Mouse (Mus musculus) lung, embryonic 14.5 days (tissue): ENCODE data around the gene Uhrf2. TPM values are rescaled to one million over a fixed set of nuclear protein-coding genes. Genes with fewer than 3 reads are reported as not detected.

ENCODE experiments used
- ATAC-seq: fragments of 200-750 bp; cut with Nextera tagmentation; 2 replicates; pipeline ENCODE4 v1.8.0; 2017; ENCODE audit warnings: mild to moderate bottlenecking, moderate TSS enrichment, moderate library complexity; ENCODE audit not compliant: insufficient read depth
- DNase-seq: peaks from one replicate; pipeline ENCODE4 v3.0.0-alpha.2; 2015
- H3K27ac ChIP-seq: fragments of 300-500 bp; sonication (generic); 2 replicates; pipeline ENCODE4 v1.5.1; 2014; ENCODE audit warnings: low read depth, mild to moderate bottlenecking, moderate library complexity
- H3K27me3 ChIP-seq: fragments of 300-500 bp; sonication (generic); 2 replicates; pipeline ENCODE4 v1.6.1; 2014; ENCODE audit warnings: low read length, control low read depth; ENCODE audit not compliant: insufficient read depth
- H3K36me3 ChIP-seq: fragments of 300-500 bp; sonication (generic); 2 replicates; pipeline ENCODE4 v1.6.1; 2014; ENCODE audit warnings: control low read depth; ENCODE audit not compliant: insufficient read depth
- H3K4me1 ChIP-seq: fragments of 300-500 bp; sonication (generic); 2 replicates; pipeline ENCODE4 v1.6.1; 2014; ENCODE audit warnings: antibody characterized with exemption, control low read depth; ENCODE audit not compliant: insufficient read depth
- H3K4me2 ChIP-seq: fragments of 300-500 bp; sonication (generic); 2 replicates; pipeline ENCODE4 v1.6.1; 2014; ENCODE audit warnings: mild to moderate bottlenecking
- H3K4me3 ChIP-seq: fragments of 300-500 bp; sonication (generic); 2 replicates; pipeline ENCODE4 v1.5.1; 2014; ENCODE audit warnings: low read depth, low read length
- H3K9ac ChIP-seq: fragments of 300-500 bp; sonication (generic); 2 replicates; pipeline ENCODE4 v1.6.1; 2014
- H3K9me3 ChIP-seq: fragments of 300-500 bp; sonication (generic); 2 replicates; pipeline ENCODE4 v1.6.1; 2016; ENCODE audit warnings: low read depth, low read length, control low read depth
- CTCF ChIP-seq: IDR thresholded peaks from 2 replicates; pipeline ENCODE4 v1.5.1; 2016; ENCODE audit warnings: antibody characterized with exemption, low read depth
- WGBS: fragments of 180-500 bp; shearing (Covaris S2); extraction: QIAGEN DNeasy Blood & Tissue Kit; methylation state at CpG from one replicate; pipeline ENCODE4 v1.1.7; 2014; 5-methylcytosine and 5-hydroxymethylcytosine counted together
- polyA plus RNA-seq: library from polyadenylated mRNA; unstranded; fragments of >200 nt; fragmentation: Nextera tagmentation; extraction: Ambion mirVana; gene quantifications from 2 replicates; pipeline ENCODE4 v1.2.1, GENCODE M21; 2014

The Uhrf2 gene
- polyA plus RNA-seq, 1 experiment from 2014 or later, result 78.6 TPM

- Histone ChIP-seq H3K4me3 (no peak overlapping the region), H3K36me3 (peaks cover 12% of the 10 kb centered on the region), H3K4me2 (no peak overlapping the region), H3K27me3 (no peaks in the 10 kb centered on the region), H3K9ac (no peak overlapping the region), H3K4me1 (no peaks in the 10 kb centered on the region), H3K9me3 (no peaks in the 10 kb centered on the region), H3K27ac (no peak overlapping the region)
- WGBS, result 98% methylated on average over 2 of the region's 2 CpGs
- TF ChIP-seq CTCF, result no peak
- ATAC-seq, result no peak
- no peak for DNase-seq
Measured at GRCm38 (mm10) chr19:30054218-30054617, 23.9 kb downstream of the Uhrf2 start.

- Histone ChIP-seq H3K9ac (no peak overlapping the region), H3K27me3 (no peaks in the 10 kb centered on the region), H3K4me3 (no peak overlapping the region), H3K36me3 (0 out of 2 replicates have a peak, but pooled peaks cover 4% of the 10 kb centered on the region), H3K27ac (no peak overlapping the region), H3K9me3 (no peaks in the 10 kb centered on the region), H3K4me2 (no peak overlapping the region), H3K4me1 (no peaks in the 10 kb centered on the region)
- WGBS, result 27% methylated on average over 4 of the region's 4 CpGs
- TF ChIP-seq CTCF, result no peak
- ATAC-seq (peak; percentile 58; the same call in 1 of the 2 replicates), DNase-seq (peak; percentile 74)
Measured at GRCm38 (mm10) chr19:30065797-30066196, 35.5 kb downstream of the Uhrf2 start.

- WGBS, result 94% methylated on average over 6 of the region's 6 CpGs
- Histone ChIP-seq H3K4me2 (no peak overlapping the region), H3K27ac (no peak overlapping the region), H3K27me3 (no peaks in the 10 kb centered on the region), H3K9me3 (no peaks in the 10 kb centered on the region), H3K4me1 (no peaks in the 10 kb centered on the region), H3K9ac (no peak overlapping the region), H3K4me3 (no peak overlapping the region), H3K36me3 (peaks cover 90% of the 10 kb centered on the region)
- no peak for TF ChIP-seq CTCF
- ATAC-seq, result no peak
- DNase-seq, result no peak
Measured at GRCm38 (mm10) chr19:30090163-30090562, 59.9 kb downstream of the Uhrf2 start.

- Histone ChIP-seq H3K27ac (no peak overlapping the region), H3K4me3 (no peak overlapping the region), H3K4me2 (no peak overlapping the region), H3K9ac (no peak overlapping the region), H3K4me1 (no peaks in the 10 kb centered on the region), H3K36me3 (peaks cover 92% of the 10 kb centered on the region), H3K9me3 (no peaks in the 10 kb centered on the region), H3K27me3 (no peaks in the 10 kb centered on the region)
- DNase-seq (no peak), ATAC-seq (no peak)
- WGBS, result 91% methylated on average over 12 of the region's 12 CpGs
- no peak for TF ChIP-seq CTCF
Measured at GRCm38 (mm10) chr19:30091644-30092295, 61.5 kb downstream of the Uhrf2 start.

GRCm38 (mm10) chr19:30096186-30096585 lies 65.9 kb downstream of the Uhrf2 start:
- ATAC-seq, result no peak
- DNase-seq, result no peak
- H3K4me3 ChIP-seq, result no peak overlapping the region
- peaks cover 70% of the 10 kb centered on the region for H3K36me3 ChIP-seq
- no peak overlapping the region for H3K4me2 ChIP-seq
- no peaks in the 10 kb centered on the region for H3K4me1 ChIP-seq
- no peak overlapping the region for H3K9ac ChIP-seq
- 87% methylated on average over 3 of the region's 3 CpGs for WGBS
- no peaks in the 10 kb centered on the region for H3K27me3 ChIP-seq
- no peak overlapping the region for H3K27ac ChIP-seq
- H3K9me3 ChIP-seq, result peaks cover 3% of the 10 kb centered on the region; the same call in 1 of the 2 replicates
- no peak for TF ChIP-seq CTCF

GRCm38 (mm10) chr19:30097039-30097438 lies 66.7 kb downstream of the Uhrf2 start:
- Histone ChIP-seq H3K4me1 (no peaks in the 10 kb centered on the region), H3K27me3 (no peaks in the 10 kb centered on the region), H3K4me3 (no peak overlapping the region), H3K36me3 (peaks cover 61% of the 10 kb centered on the region), H3K9ac (no peak overlapping the region), H3K9me3 (peaks cover 3% of the 10 kb centered on the region; the same call in 1 of the 2 replicates), H3K27ac (no peak overlapping the region), H3K4me2 (no peak overlapping the region)
- no peak for TF ChIP-seq CTCF
- DNase-seq, result no peak
- no peak for ATAC-seq
- WGBS, result 85% methylated on average over 4 of the region's 4 CpGs

GRCm38 (mm10) chr19:30100571-30100970 lies 70.3 kb downstream of the Uhrf2 start:
- TF ChIP-seq CTCF, result no peak

More at GRCm38 (mm10) chr19:30100571-30100970, 70.3 kb downstream of the Uhrf2 start:
- Histone ChIP-seq H3K9me3 (peaks cover 3% of the 10 kb centered on the region; the same call in 1 of the 2 replicates), H3K27me3 (no peaks in the 10 kb centered on the region), H3K9ac (no peak overlapping the region), H3K36me3 (peaks cover 26% of the 10 kb centered on the region), H3K4me3 (no peak overlapping the region), H3K4me1 (no peaks in the 10 kb centered on the region), H3K4me2 (no peak overlapping the region), H3K27ac (no peak overlapping the region)
- WGBS, result 93% methylated on average over 12 of the region's 12 CpGs
- DNase-seq (no peak), ATAC-seq (no peak)
